Mouse (Mus musculus) retina, embryonic 14.5 days (tissue): ENCODE results near the gene Pak6.
A peak's percentile ranks its signal among the peaks of the same experiment; 100 is the strongest.
"Not testable (repeated sequence)": the region's sequence is repeated elsewhere in the genome, so short reads cannot be mapped to it uniquely, and the experiment has no call there.

ENCODE experiments used
- DNase-seq: peaks from one replicate; pipeline ENCODE4 v3.0.0-alpha.2; 2015; ENCODE audit warnings: low spot score

Gene Pak6

GRCm38 (mm10) chr2:118662902-118663803 lies at the start of gene Pak6:
TSS of gene Pak6 (plus strand) at chr2:118663303.
- DNase-seq: peak; percentile 42

GRCm38 (mm10) chr2:118618013-118618412 lies 45.1 kb upstream of the Pak6 start:
- DNase-seq: no peak

- no peak for DNase-seq
These were observed 43.0 kb upstream of the Pak6 start for GRCm38 (mm10) chr2:118620101-118620500.

- no peak for DNase-seq
These were observed 42.5 kb upstream of the Pak6 start for GRCm38 (mm10) chr2:118620608-118621007.

GRCm38 (mm10) chr2:118629276-118629675 lies 33.8 kb upstream of the Pak6 start:
- DNase-seq: no peak

GRCm38 (mm10) chr2:118633441-118633840 lies 29.7 kb upstream of the Pak6 start:
- peak; percentile 65 for DNase-seq

GRCm38 (mm10) chr2:118637258-118637657 lies 25.8 kb upstream of the Pak6 start:
- DNase-seq: no peak

GRCm38 (mm10) chr2:118637888-118638526 lies 25.1 kb upstream of the Pak6 start:
- DNase-seq: peak; percentile 89

- no peak for DNase-seq
These were observed 24.4 kb upstream of the Pak6 start for GRCm38 (mm10) chr2:118638686-118639085.

GRCm38 (mm10) chr2:118641147-118641546 lies 22.0 kb upstream of the Pak6 start:
- no peak for DNase-seq

- no peak for DNase-seq
These were observed 20.7 kb upstream of the Pak6 start for GRCm38 (mm10) chr2:118642431-118642830.

GRCm38 (mm10) chr2:118642942-118643341 lies 20.2 kb upstream of the Pak6 start:
- no peak for DNase-seq

GRCm38 (mm10) chr2:118646665-118647064 lies 16.4 kb upstream of the Pak6 start:
- DNase-seq: no peak

- not testable (repeated sequence) for DNase-seq
These were observed 12.4 kb upstream of the Pak6 start for GRCm38 (mm10) chr2:118650697-118651096.

GRCm38 (mm10) chr2:118656688-118657281 lies 6.3 kb upstream of the Pak6 start:
- DNase-seq: no peak

GRCm38 (mm10) chr2:118658457-118658856 lies 4.6 kb upstream of the Pak6 start:
- no peak for DNase-seq

- no peak for DNase-seq
These were observed 4.0 kb upstream of the Pak6 start for GRCm38 (mm10) chr2:118659077-118659476.

- no peak for DNase-seq
These were observed 3.6 kb upstream of the Pak6 start for GRCm38 (mm10) chr2:118659493-118659892.

- peak; percentile 66 for DNase-seq
These were observed 3.1 kb upstream of the Pak6 start for GRCm38 (mm10) chr2:118659998-118660452.

- no peak for DNase-seq
These were observed 1.2 kb upstream of the Pak6 start for GRCm38 (mm10) chr2:118661891-118662290.

- no peak for DNase-seq
These were observed 982 bp downstream of the Pak6 start for GRCm38 (mm10) chr2:118663804-118664766.
